Mouse (Mus musculus) common myeloid progenitor, adult 5-6 weeks (primary cell): ENCODE measurements around the gene Zfp871. TPM values are rescaled to one million over a fixed set of nuclear protein-coding genes. Genes with fewer than 3 reads are reported as not detected.
"Not testable (repeated sequence)": the region's sequence is repeated elsewhere in the genome, so short reads cannot be mapped to it uniquely, and the experiment has no call there.

Source experiments
- ATAC-seq: replicated peaks from 2 replicates; pipeline ENCODE4 v1.8.0; 2016; ENCODE audit warnings: low read depth, mild to moderate bottlenecking, moderate TSS enrichment, inconsistent platforms; ENCODE audit not compliant: poor library complexity, severe bottlenecking
- total RNA-seq: library from RNA; stranded (forward); fragments of 200-1000, 187-1606 nt; gene quantifications from 2 replicates; pipeline ENCODE4 v1.2.3, GENCODE M21; 2017

Gene Zfp871
- total RNA-seq, 1 experiment from 2014 or later, result 38.3 TPM

DNA sequence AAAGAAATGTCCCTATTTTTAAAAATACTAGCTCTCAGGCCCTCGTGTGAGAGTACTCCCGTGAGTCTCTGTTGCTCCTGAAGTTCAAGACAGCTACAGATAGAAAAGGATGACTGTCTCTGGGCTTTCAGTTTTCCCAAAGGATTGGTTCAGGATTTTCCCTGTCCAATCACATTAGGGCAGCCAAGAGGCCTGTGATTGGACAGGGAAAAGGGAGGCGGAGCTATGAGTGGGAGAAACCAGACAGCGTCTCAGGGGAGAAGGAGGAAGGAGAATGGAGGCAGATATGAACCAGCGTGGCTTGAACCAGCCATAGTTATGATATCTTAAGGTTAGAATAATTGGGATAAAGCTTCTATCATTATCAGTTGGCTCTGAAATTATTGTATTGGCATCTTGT lies 37.5 kb downstream of the Zfp871 start:
- no peak for ATAC-seq

DNA sequence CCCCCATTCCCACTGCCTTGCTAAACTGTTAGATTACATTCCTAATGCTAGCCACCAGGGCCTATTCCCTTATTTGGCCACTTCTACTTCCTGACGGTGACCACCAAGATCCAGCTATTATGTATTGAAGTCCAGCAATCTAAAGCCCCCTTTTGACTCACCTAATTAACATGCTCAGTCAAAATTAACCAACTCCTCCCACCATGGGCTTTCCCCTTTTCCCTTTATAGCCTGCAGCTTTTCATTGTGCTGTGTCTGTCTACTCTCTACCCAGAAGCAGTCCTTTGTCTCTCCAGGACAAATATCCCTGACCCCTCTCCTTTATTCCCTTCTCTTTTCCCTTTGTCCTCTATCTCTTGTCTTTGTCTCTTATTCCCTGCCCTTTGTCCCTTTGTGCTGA lies 47.0 kb downstream of the Zfp871 start:
- no peak for ATAC-seq

DNA sequence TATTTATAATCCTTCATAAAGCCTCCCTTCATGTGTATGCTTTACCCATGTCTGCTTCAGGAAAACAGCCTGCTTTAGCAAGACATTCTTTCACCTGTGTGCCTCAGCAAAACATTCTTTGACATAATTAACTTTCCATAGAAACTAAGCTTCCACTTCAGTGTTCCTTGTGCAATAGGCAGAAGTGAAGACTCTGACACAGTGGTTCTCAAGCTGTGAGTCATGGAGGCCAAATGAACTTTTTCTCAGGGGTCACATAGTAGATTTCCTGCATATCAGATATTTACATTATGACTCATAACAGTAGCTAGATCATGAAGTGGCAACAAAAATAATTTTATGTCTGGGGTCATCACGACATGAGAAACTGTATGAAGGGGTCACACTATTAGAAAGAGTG lies 49.7 kb downstream of the Zfp871 start:
- no peak for ATAC-seq

DNA sequence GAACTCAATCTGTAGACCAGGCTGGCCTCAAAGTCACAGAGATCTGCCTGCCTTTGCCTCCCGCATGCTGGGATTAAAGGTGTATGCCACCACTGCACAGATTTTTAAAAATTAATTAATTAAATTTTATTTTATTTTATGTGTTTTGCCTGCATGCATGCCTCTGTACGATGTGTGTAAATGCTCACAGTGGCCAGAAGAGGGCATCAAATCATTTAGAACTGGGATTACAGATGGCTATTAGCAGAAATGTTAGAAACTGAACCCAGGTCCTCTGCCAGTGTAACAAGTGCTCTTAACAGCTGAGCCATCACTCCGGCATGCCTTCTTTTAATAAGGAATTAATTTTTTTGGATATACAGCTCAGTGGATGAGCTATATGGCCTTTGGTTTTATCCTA lies 59.1 kb downstream of the Zfp871 start:
- ATAC-seq, result no peak

DNA sequence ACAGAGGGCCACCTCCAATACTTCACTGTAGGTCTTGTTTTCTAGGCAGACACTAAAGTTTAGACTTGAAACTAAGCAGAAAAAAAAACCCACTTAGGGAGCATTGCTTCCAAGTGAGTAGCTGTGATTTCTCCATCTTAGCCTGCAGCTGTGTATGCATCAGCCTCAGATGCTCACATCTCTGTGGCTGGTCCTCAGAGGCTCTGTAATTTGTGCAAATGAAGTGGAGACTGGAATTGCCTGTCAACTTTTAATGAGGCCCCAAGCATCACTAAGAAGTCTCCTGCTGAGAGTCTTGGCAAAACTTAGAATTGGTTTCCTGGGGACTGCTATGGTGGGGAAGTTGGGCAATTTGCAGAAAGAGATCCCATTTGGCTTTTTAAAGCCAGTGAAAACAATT lies 61.7 kb downstream of the Zfp871 start:
- not testable (repeated sequence) for ATAC-seq

DNA sequence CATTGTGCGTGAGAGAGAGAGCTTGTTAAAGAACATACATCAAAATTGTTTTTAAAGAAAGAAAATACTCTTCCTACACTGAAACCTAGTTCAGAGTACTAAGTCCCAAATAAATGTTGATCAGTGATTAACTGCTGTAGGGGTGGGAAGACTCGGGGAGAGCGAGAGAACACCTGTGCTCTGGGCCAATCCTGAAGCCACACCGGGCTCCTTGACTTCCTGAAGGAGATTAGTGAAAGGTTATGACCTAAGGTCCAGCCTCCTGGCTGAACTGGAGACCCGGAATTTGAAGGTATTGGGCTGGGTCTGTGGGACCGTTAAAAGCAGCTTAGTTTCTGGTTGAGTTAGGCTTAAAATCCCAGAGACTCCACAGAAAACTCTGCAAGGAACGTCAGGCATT lies 65.3 kb downstream of the Zfp871 start:
- no peak for ATAC-seq

DNA sequence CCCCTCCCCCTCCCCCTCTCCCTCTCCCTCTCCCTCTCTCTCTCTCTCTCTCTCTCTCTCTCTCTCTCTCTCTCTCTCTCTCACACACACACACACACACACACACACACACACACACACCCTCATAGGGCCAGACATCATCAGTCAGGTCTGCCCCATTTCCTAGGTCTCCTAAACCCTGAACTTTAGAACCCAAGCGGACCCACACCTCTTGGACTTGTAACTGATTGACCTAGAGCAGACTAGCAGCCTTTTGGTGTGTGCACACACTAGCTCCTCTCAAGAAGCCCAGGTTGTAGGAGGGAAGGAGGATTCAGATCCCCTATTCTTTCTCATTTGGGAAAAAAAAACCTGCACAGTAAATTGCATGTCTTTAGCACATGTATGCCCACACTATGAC lies 65.9 kb downstream of the Zfp871 start:
- ATAC-seq, result not testable (repeated sequence)

Other genes with a start within 250 kb of the Zfp871 start
- gene Cyp4f37, start 167.0 kb downstream of the Zfp871 start, total RNA-seq, result not detected in 2 replicates
- gene Cyp4f40, start 129.4 kb downstream of the Zfp871 start, total RNA-seq, result not detected in 2 replicates
- not detected in 2 replicates for gene Cyp4f15, start 102.7 kb downstream of the Zfp871 start, total RNA-seq
- gene Zfp811, start 21.6 kb upstream of the Zfp871 start, total RNA-seq, result not detected in 2 replicates
- 4.9 and 9.1 TPM in 2 replicates for gene Zfp799, start 42.0 kb upstream of the Zfp871 start, total RNA-seq
- gene Zfp870, start 103.4 kb upstream of the Zfp871 start, total RNA-seq, result 2.5 and 7.3 TPM in 2 replicates
- gene Cyp4f14, start 129.1 kb upstream of the Zfp871 start, total RNA-seq, result not detected in 2 replicates
- 8.2 and 10.7 TPM in 2 replicates for gene Cyp4f13, start 159.1 kb upstream of the Zfp871 start, total RNA-seq
- gene Zfp472, start 177.5 kb upstream of the Zfp871 start, total RNA-seq, result 16.7 and 18.8 TPM in 2 replicates
- 6.2 and 10.3 TPM in 2 replicates for gene Zfp952, start 204.8 kb upstream of the Zfp871 start, total RNA-seq
- gene Zfp763, start 245.1 kb upstream of the Zfp871 start, total RNA-seq, result 9.9 and 16.0 TPM in 2 replicates